Mouse (Mus musculus): ENCODE measurements around the gene Olfr51. TPM values are rescaled to one million over a fixed set of nuclear protein-coding genes. Genes with fewer than 3 reads are reported as not detected.
"Not testable (repeated sequence)": the region's sequence is repeated elsewhere in the genome, so short reads cannot be mapped to it uniquely, and the experiment has no call there.

The Olfr51 gene
- not detected in 2 replicates for polyA plus RNA-seq (2012; rRNA removed)

DNA sequence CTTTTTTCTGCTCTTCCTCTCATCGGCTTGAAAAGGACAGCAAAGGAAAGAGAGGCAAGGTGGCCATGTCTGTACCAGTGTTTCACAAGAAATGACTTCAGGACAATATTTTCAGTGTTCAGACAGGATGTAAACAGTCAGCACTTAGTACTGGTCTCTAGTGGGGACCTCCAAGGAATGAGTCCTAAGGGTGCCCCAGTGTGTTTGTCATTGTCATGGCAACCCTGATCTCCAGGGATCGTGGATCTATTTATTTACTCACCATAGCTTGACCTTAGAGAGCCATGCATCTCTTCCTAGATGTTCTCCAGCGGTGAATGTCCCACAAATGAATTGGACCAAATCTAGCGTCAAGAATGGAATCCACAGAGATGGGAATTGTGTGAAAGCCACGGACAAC lies at the start of gene Olfr51:
TSS of gene Olfr51 (plus strand) at position 301 of the 400 bp plus-strand sequence.
- WGBS: 63% methylated on average over 5 of the region's 5 CpGs
- DNase-seq (ENCODE audit: low read depth, low spot score): no peak

GRCm38 (mm10) chr11:50953665-50954064 lies 49.7 kb upstream of the Olfr51 start, which contains the start of gene Prop1:
Gene Prop1 (minus strand): TSS chr11:50953765.
- 69% methylated on average over 6 of the region's 6 CpGs for WGBS
- no peak for DNase-seq (ENCODE audit: low read depth, low spot score)

- 85% methylated on average over 2 of the region's 2 CpGs for WGBS
- DNase-seq (ENCODE audit: low read depth, low spot score): no peak
Measured at GRCm38 (mm10) chr11:50964886-50965285, 38.5 kb upstream of the Olfr51 start.

DNA sequence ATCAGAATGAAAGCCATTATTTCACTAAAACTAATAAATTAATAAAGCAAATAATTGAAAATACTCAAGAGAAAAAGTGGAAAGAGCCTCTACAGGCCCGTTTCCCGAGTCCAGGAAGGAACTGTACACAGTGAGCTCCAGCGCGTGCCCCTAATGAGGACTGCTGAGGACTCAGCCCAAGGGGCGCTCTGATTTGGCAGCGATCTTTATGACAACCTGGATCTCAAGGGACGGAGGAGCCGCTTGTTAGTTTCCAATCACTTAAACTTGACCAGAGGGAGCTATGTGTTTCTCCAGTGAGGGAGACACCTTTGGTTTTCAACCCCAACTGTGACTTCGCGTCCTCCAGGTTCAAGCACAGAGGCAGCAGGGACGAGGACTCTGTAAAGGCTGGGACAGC lies 37.2 kb upstream of the Olfr51 start, which contains the start of gene Olfr1378:
TSS of gene Olfr1378 (plus strand) at position 301 of the 400 bp plus-strand sequence.
- 80% methylated on average over 11 of the region's 11 CpGs for WGBS
- no peak for DNase-seq (ENCODE audit: low read depth, low spot score)

DNA sequence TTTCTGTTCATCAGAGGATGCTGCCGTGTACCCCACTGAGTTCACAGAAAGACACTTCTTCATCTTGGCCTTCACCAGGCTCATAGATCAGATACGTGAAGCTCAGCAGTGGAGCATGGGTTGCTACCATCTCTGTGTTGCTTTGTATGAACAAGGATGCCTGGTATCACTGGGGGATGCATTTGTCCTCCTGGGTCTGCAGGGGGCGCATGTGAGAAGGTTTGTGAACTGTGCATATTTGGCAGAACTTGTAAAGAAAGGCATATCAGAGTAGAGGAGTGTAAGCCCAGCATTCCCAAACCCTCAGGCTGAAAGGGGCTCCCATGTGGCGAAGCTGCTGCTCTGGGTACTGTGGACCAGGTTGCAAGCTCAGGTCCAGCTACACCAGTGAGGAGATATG lies 26.2 kb upstream of the Olfr51 start:
- 71% methylated on average over 4 of the region's 4 CpGs for WGBS
- no peak for DNase-seq (ENCODE audit: low read depth, low spot score)

GRCm38 (mm10) chr11:50981667-50982066 lies 21.7 kb upstream of the Olfr51 start, which contains the start of gene Olfr1377:
Gene Olfr1377 (plus strand): TSS chr11:50981967.
- WGBS: 62% methylated on average over 5 of the region's 5 CpGs
- DNase-seq (ENCODE audit: low read depth, low spot score): no peak

DNA sequence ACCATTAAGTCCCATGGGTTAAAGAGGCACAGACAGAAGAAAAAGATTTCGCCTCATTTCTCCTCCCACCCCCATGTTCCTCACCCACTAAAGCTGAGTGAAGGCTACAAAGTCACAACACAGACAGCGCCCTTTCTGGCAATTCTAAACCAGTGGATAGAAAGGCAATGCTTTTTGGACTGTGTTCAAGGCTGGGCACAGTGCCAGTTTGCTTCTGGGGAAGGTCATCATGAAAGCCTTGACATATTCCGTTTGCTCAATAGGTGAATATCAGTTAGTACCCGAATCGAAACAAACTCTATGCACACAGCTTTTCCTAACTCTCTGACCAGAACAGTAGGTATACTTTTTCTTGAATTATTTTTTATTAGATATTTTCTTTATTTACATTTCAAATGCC lies 8.4 kb downstream of the Olfr51 start:
- no peak for DNase-seq (ENCODE audit: low read depth, low spot score)
- 41% methylated on average over 5 of the region's 5 CpGs for WGBS

DNA sequence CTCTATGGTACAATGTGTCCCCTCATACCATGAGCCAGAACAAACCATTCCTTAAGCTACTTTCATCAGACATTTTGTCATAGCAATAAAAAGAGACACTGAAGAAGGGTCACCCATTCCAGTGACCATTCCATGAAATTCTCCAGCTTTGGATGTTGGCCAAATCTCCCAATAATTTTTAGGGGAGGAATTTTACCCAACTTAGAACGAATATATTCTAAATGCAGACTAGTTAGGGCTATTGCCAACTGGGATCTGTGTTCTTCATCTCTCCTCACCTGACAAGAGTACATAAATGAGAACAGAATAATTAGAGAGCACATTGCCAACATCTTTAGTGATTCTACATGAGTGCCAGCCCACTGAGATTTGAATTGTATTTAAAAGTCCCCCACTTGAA lies 10.5 kb downstream of the Olfr51 start, which contains the start of gene Olfr54:
TSS of gene Olfr54 (plus strand) at position 301 of the 400 bp plus-strand sequence.
- DNase-seq (ENCODE audit: low read depth, low spot score): no peak
- 55% methylated on average over 1 of the region's 1 CpGs for WGBS

DNA sequence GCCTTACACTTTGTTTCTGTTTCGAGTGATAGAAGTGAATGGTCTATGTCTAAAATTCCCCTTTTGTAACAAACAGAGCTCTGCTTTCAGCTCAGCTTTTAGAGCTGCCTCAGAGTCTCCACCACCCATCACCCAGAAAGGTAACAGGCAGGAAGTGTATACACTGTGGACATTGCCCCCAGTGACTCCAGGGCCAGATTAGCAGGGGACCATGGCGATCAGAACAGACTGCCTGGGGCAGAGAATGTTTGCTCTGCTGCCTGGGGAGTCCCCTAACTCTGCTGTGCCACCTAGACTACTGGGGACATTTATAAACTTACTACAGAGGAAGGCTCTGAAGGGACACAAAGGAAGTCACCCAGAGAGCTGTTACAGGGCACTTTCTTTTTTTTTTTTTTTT lies 12.9 kb downstream of the Olfr51 start:
- DNase-seq (ENCODE audit: low read depth, low spot score): no peak
- WGBS: 37% methylated on average over 2 of the region's 2 CpGs

DNA sequence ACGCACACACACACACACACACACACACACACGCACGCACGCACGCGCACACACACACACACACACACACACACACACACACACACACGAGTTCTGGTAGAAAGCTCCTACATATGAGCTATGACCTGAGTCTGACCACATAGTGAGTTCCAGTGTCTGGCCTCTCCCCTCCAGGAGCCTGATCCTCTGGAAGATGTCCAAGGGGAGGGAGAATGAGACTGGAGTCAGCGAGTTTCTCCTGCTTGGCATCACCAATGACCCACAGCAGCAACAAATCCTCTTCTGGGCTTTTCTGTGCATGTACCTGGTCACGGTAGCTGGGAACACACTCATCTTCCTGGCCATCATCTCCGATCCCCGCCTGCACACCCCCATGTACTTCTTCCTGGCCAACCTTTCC lies 23.4 kb downstream of the Olfr51 start:
- DNase-seq (ENCODE audit: low read depth, low spot score): not testable (repeated sequence)
- WGBS: 81% methylated on average over 11 of the region's 11 CpGs

GRCm38 (mm10) chr11:51029381-51029780 lies 26.0 kb downstream of the Olfr51 start:
- 37% methylated on average over 8 of the region's 8 CpGs for WGBS
- DNase-seq (ENCODE audit: low read depth, low spot score): not testable (repeated sequence)

GRCm38 (mm10) chr11:51030225-51030624 lies 26.8 kb downstream of the Olfr51 start:
- WGBS: 35% methylated on average over 2 of the region's 2 CpGs
- no peak for DNase-seq (ENCODE audit: low read depth, low spot score)

GRCm38 (mm10) chr11:51032851-51033250 lies 29.5 kb downstream of the Olfr51 start:
- peak; percentile 1 for DNase-seq (ENCODE audit: low read depth, low spot score)
- WGBS: 38% methylated on average over 1 of the region's 1 CpGs

DNA sequence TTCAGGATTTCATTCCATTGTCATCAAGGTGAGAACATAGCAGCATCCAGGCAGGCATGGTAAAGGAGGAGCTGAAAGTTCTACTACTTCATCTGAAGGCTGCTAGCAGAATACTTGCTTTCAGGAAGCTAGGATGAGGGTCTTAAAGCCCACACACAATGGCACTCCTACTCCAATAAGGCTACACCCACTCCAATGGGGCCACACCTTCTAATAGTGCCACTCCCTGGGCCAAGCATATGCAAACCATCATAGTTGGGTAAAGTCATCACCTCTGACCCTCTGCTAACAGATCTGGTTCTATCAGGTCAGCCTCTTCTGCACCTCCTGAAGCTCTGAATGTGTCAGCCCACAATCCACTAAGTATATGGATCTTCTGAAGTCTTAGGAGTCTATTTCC lies 30.7 kb downstream of the Olfr51 start:
- DNase-seq (ENCODE audit: low read depth, low spot score): not testable (repeated sequence)

- DNase-seq (ENCODE audit: low read depth, low spot score): no peak
- WGBS: 84% methylated on average over 2 of the region's 2 CpGs
Measured at GRCm38 (mm10) chr11:51035951-51036350, 32.6 kb downstream of the Olfr51 start.

DNA sequence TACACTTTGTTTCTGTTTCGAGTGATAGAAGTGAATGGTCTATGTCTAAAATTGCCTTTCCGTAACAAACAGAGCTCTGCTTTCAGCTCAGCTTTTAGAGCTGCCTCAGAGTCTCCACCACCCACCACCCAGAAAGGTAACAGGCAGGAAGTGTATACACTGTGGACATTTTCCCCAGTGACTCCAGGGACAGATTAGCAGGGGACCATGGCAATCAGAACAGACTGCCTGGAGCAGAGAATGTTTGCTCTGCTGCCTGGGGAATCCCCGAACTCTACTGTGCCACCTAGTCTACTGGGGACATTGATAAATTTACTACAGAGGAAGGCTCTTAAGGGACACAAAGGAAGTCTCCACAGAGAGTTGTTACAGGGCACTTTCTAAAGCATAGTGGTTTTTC lies 41.4 kb downstream of the Olfr51 start:
- WGBS: 55% methylated on average over 3 of the region's 3 CpGs
- DNase-seq (ENCODE audit: low read depth, low spot score): not testable (repeated sequence)

DNA sequence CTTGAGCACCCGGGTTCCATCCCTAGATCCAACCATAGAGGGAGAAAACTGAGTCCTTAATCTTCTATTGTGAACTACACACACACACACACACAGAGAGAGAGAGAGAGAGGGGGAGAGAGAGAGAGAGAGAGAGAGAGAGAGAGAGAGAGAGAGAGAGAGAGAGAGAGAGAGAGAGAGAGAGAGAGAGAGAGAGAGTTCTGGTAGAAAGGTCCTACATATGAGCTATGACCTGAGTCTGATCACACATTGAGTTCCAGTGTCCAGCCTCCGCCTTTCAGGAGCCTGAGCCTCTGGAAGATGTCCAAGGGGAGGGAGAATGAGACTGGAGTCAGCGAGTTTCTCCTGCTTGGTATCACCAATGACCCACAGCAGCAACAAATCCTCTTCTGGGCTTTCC lies 44.4 kb downstream of the Olfr51 start, which contains the start of gene Olfr1375:
TSS of gene Olfr1375 (plus strand) at position 301 of the 400 bp plus-strand sequence.
- 69% methylated on average over 3 of the region's 3 CpGs for WGBS
- not testable (repeated sequence) for DNase-seq (ENCODE audit: low read depth, low spot score)

GRCm38 (mm10) chr11:51051678-51052077 lies 48.3 kb downstream of the Olfr51 start:
- no peak for DNase-seq (ENCODE audit: low read depth, low spot score)
- WGBS: 44% methylated on average over 2 of the region's 2 CpGs

- no peak for DNase-seq (ENCODE audit: low read depth, low spot score)
- WGBS: 23% methylated on average over 3 of the region's 3 CpGs
Measured at GRCm38 (mm10) chr11:51053230-51053629, 49.8 kb downstream of the Olfr51 start.

GRCm38 (mm10) chr11:51059151-51059571 lies 55.8 kb downstream of the Olfr51 start, which contains the start of gene Zfp354a:
Gene Zfp354a (plus strand): TSS chr11:51059257.
- under 1% methylated on average over 32 of the region's 32 CpGs for WGBS
- DNase-seq (ENCODE audit: low read depth, low spot score): peak; percentile 16
